Mouse (Mus musculus) urinary bladder, adult 2 months (tissue): ENCODE measurements around the gene Nasp. TPM values are rescaled to one million over a fixed set of nuclear protein-coding genes. Genes with fewer than 3 reads are reported as not detected.
"Not testable (repeated sequence)": the region's sequence is repeated elsewhere in the genome, so short reads cannot be mapped to it uniquely, and the experiment has no call there.

Experiments used
- DNase-seq: peaks from one replicate; pipeline ENCODE4 v3.0.0; 2022; ENCODE audit warnings: low spot score
- polyA plus RNA-seq: library from polyadenylated mRNA; depleted of rRNA; stranded (reverse); fragments of >200 nt; gene quantifications from 2 replicates; pipeline ENCODE4 v1.2.3, GENCODE M21; 2012; rRNA removed

The Nasp gene
- 10.2 and 11.7 TPM in 2 replicates for polyA plus RNA-seq

GRCm38 (mm10) chr4:116627722-116628662 is at the start of gene Nasp:
TSS of gene Nasp (minus strand) at chr4:116627941.
- DNase-seq: peak; percentile 39

- no peak for DNase-seq
These were observed 48.3 kb upstream of the Nasp start for GRCm38 (mm10) chr4:116676027-116676426.

- not testable (repeated sequence) for DNase-seq
These were observed 47.0 kb upstream of the Nasp start for GRCm38 (mm10) chr4:116674761-116675160.

- DNase-seq: no peak
These were observed 45.0 kb upstream of the Nasp start for GRCm38 (mm10) chr4:116672785-116673184.

GRCm38 (mm10) chr4:116669291-116669690 is 41.5 kb upstream of the Nasp start:
- DNase-seq: no peak

- DNase-seq: no peak
These were observed 40.4 kb upstream of the Nasp start for GRCm38 (mm10) chr4:116668145-116668544.

GRCm38 (mm10) chr4:116666625-116667024 is 38.9 kb upstream of the Nasp start:
- no peak for DNase-seq

GRCm38 (mm10) chr4:116661998-116662397 is 34.3 kb upstream of the Nasp start:
- DNase-seq: no peak

- DNase-seq: no peak
These were observed 33.1 kb upstream of the Nasp start for GRCm38 (mm10) chr4:116660829-116661228.

- not testable (repeated sequence) for DNase-seq
These were observed 32.2 kb upstream of the Nasp start for GRCm38 (mm10) chr4:116659916-116660315.

GRCm38 (mm10) chr4:116659474-116659873 is 31.7 kb upstream of the Nasp start:
- DNase-seq: no peak

GRCm38 (mm10) chr4:116657971-116658370 is 30.2 kb upstream of the Nasp start:
- DNase-seq: no peak

- no peak for DNase-seq
These were observed 27.9 kb upstream of the Nasp start for GRCm38 (mm10) chr4:116655658-116656057.

GRCm38 (mm10) chr4:116655100-116655499 is 27.4 kb upstream of the Nasp start:
- DNase-seq: no peak

GRCm38 (mm10) chr4:116653228-116653627 is 25.5 kb upstream of the Nasp start:
- no peak for DNase-seq

- DNase-seq: no peak
These were observed 24.0 kb upstream of the Nasp start for GRCm38 (mm10) chr4:116651797-116652135.

GRCm38 (mm10) chr4:116650924-116651796 is 23.4 kb upstream of the Nasp start, which contains the start of gene Akr1a1:
TSS of gene Akr1a1 (minus strand) at chr4:116651680.
- peak; percentile 90 for DNase-seq

GRCm38 (mm10) chr4:116650365-116650764 is 22.6 kb upstream of the Nasp start:
- no peak for DNase-seq

GRCm38 (mm10) chr4:116649411-116649810 is 21.7 kb upstream of the Nasp start:
- no peak for DNase-seq

GRCm38 (mm10) chr4:116645624-116646023 is 17.9 kb upstream of the Nasp start:
- no peak for DNase-seq

- no peak for DNase-seq
These were observed 16.6 kb upstream of the Nasp start for GRCm38 (mm10) chr4:116644326-116644725.

- no peak for DNase-seq
These were observed 14.3 kb upstream of the Nasp start for GRCm38 (mm10) chr4:116642071-116642470.
